Mouse (Mus musculus) megakaryocyte-erythroid progenitor cell, adult 5 weeks (primary cell): Measurements from ENCODE around the gene Necap1. TPM values are rescaled to one million over a fixed set of nuclear protein-coding genes. Genes with fewer than 3 reads are reported as not detected.

Source experiments
- polyA plus RNA-seq: library from polyadenylated mRNA; stranded (reverse); fragments of >175 nt; gene quantifications from 2 replicates; pipeline ENCODE4 v1.2.3, GENCODE M21; 2012

Gene Necap1
- 10.6 and 15.8 TPM in 2 replicates for polyA plus RNA-seq

DNA sequence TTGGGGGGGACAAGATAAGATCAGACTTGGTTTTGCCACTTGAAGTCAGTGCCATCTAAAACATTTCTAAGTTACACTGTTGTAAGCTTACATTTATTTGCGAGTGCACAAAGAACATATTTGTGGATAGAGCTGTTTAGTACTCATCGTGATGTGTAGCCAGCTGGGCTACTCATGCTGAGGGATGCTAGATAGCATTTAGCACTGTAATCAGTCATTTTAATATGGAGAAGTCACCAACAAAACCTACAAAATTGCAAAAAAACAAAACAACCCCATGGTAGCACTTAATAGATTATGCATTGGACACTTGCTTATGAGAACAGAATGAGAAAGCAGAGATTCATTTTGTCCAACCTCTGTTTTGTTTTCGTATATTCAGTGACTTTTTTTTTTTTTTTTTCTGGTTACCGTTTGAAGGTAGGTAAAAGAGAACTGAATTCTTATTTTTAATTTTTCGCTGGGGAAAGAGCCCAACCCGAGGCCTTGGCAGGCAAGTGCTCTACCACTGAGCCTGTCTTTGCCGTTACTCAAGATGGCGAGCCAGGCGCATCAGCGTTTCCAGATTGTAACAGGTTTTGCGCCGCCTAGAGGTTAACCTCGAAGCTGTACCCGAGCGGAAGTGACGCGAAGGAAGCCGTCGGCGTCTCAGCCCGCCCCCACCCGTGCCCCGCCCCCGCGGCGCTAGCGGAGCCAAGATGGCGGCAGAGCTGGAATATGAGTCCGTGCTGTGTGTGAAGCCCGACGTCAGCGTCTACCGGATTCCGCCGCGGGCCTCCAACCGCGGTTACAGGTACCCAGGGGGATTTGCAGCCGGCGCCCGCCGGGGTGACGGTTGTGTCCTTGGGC lies at the start of gene Necap1:
Necap1 (plus strand) TSS at position 604 of the 849 bp plus-strand sequence.

DNA sequence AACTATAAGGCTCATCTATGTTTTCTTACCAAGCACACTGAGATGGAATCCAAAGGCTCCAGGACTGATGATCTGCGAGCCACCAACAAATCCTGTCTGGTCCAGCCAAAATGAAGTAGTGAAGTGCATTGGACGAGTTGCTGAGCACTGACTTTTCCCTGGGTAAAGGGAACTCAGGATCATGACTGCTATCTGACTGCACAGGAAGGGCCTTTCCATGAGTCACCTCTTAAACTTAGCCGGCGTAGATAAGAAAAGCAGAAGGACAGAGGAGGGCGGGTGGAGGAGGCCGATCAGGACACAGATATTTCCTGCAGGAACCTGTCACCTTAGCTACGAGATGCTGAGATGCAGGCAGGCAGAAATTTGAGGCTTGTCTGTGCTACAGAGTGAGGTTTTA lies 18.3 kb upstream of the Necap1 start, which contains the start of gene C3ar1:
C3ar1 (minus strand) TSS at position 207 of the 400 bp plus-strand sequence.

DNA sequence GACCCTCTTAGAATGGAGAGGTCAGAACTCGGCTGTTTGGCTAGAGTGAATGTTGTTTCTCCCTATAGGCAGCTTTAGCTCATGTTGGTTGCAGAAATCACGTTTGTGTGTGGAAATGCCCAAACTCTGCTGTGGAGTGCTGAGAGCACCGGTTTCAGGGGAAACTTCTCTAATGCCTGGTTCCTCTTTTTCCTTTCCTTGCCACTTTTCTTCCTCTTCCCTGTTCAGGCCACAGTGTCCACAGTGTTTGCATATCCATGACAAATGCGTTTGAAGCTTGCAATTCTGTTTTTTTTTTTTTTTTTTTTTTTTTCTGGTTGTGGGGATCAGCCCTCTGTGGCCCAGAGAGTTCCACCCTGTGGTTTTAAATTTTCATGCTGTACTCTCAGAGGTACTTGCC lies 47.2 kb downstream of the Necap1 start, which contains the start of gene Clec4a1:
Clec4a1 (plus strand) TSS at position 398 of the 400 bp plus-strand sequence.

Other genes with a start within 250 kb of the Necap1 start
- gene Dppa3, start 248.1 kb upstream of the Necap1 start, polyA plus RNA-seq, result not detected in 2 replicates
- gene Nanog, start 167.0 kb upstream of the Necap1 start, polyA plus RNA-seq, result not detected in 2 replicates
- gene Slc2a3, start 72.8 kb upstream of the Necap1 start, polyA plus RNA-seq, result 14.8 and 20.3 TPM in 2 replicates
- 23.3 and 27.9 TPM in 2 replicates for gene Foxj2, start 54.6 kb upstream of the Necap1 start, polyA plus RNA-seq
- gene C3ar1, start 18.3 kb upstream of the Necap1 start, polyA plus RNA-seq, result 0.04 TPM in 1 of 2 replicates, not detected in the other
- 0.05 and 0.11 TPM in 2 replicates for gene Clec4a1, start 47.4 kb downstream of the Necap1 start, polyA plus RNA-seq
- gene Clec4a3, start 78.0 kb downstream of the Necap1 start, polyA plus RNA-seq, result 0.05 TPM in 1 of 2 replicates, not detected in the other
- gene Clec4a4, start 115.9 kb downstream of the Necap1 start, polyA plus RNA-seq, result not detected in 2 replicates
- gene Clec4b1, start 175.5 kb downstream of the Necap1 start, polyA plus RNA-seq, result 0.14 TPM in 1 of 2 replicates, not detected in the other
- 5.6 and 7.1 TPM in 2 replicates for gene Clec4a2, start 232.0 kb downstream of the Necap1 start, polyA plus RNA-seq